Mouse (Mus musculus) layer of hippocampus, adult 9-10 months (tissue): ENCODE data around the gene Kcnj10.

Experiments used
- DNase-seq: peaks from one replicate; pipeline ENCODE4 v3.0.0; 2022; ENCODE audit warnings: low spot score

Gene Kcnj10

DNA sequence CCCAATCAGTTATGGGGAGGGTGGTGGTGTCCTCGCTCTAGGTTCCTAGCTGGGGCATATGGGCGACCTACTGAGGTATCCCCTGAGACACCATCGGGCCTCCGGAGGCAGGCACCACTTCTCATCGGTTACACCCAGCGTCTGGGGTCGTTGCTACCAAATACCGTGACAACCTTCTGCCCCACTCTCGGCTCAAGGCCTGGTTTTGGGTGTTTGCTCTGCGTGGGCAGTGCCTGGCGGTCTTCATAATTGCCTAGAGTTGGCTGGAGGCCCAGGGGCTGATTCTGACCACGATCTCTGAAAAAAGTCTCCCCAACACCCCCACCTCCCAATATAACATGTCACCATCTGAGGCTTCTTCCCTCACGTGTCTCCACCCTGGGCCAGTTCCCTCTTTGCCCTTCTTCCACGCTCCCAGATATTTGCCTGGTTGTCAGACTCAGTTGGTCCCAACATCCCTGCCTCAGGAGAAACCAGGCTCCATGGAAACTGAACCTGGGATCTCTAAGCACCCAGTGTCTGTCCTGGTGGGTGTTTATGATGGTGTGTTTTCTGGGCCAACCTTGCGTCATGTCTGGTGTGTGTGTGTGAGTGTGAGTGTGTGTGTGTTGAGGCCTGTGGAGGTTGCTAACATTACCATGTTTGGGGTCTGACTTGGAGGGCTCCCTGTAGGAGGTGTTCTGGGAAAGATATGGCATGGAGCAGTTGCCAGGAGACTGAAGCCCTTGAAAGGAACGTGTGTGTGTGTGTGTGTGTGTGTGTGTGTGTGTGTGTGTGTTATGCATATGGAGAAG is 28.0 kb upstream of the Kcnj10 start:
- no peak for DNase-seq

DNA sequence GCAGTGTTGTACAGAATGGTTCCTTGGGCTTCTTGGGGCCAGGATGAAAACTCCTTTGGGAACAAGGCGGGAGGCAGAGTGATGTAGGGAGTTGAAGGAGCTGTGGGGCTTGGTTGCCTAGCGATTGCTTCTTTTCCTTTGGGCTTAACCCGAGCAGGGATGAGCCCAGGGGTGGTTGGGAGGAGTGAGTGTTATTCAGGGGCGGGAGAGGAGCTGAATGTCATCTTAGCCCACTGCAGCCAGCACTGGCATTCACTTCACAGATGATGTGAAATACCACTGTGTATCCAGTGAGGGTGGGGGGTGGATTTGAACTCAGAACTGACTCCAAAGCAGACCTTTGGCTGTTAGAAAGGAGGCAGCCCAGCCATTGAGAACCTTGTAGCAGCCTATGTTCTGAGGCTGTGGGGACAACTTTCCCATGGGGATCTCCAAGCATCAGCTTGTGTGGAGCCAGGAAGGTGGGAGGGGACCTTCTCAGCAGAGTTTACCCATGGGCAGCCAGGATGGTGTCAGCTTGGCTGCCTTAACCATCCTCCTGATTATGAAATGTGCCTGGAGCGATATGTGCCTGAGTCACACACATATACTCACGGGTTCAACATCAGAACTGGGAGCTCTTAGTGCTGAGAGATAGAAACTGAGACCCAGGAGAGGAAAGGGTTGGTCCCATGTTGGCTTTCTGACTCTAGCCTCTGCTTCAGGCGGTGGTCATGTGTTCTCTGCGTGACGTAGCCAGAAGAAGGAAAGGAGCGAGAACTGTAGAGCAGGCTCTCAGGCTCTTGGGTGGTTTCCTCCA is 27.2 kb upstream of the Kcnj10 start:
- no peak for DNase-seq

GRCm38 (mm10) chr1:172314911-172315310 is 26.1 kb upstream of the Kcnj10 start:
- DNase-seq: no peak

- no peak for DNase-seq
These were observed 23.6 kb upstream of the Kcnj10 start for GRCm38 (mm10) chr1:172317431-172317830.

- no peak for DNase-seq
These were observed 23.1 kb upstream of the Kcnj10 start for GRCm38 (mm10) chr1:172317946-172318345.

DNA sequence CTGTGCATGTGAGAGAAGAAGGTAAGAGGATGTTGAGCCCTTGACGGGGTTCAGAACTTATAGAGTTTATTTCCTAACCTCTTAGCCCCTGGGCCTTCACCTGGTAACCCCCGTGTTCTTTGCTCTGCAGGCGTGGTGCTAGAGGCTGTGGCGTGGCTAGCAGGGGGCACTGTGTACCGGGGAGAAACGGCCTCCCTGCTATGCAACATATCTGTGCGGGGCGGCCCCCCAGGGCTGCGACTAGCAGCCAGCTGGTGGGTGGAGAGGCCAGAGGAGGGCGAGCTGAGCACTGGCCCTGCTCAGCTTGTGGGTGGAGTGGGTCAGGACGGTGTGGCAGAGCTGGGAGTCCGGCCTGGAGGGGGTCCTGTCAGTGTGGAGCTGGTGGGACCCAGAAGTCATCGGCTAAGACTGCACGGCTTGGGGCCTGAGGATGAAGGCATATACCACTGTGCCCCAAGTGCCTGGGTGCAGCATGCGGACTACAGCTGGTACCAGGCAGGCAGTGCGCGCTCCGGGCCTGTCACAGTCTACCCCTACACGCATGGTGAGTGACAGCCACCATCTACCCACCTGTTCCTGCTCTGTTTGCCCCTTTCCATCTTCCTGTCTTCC is 22.5 kb upstream of the Kcnj10 start:
- no peak for DNase-seq

GRCm38 (mm10) chr1:172319346-172319745 is 21.7 kb upstream of the Kcnj10 start:
- no peak for DNase-seq

DNA sequence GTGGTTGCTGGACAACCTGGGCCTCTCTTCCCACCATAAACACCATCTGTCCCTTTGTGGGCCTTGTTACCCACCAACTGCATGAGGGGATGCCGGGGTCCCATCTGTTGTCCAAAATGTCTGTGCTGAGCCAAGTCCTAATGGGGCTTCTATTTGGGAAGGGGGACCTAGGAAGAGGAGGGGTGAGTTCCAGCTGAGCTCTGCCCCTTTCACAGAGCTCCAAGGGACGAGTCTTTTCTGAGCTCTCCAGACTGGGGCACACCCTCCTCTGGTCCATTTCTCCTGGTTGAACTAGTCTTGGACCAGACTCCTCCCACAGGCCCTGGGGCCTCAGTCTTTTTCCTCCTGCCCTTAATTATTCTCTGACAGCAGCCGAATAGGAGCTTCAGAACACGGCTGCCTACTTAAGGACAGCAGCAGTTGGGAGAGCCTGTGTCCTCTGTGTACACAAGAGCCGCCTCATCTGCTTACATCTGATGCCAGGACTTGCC is 21.0 kb upstream of the Kcnj10 start:
- no peak for DNase-seq

DNA sequence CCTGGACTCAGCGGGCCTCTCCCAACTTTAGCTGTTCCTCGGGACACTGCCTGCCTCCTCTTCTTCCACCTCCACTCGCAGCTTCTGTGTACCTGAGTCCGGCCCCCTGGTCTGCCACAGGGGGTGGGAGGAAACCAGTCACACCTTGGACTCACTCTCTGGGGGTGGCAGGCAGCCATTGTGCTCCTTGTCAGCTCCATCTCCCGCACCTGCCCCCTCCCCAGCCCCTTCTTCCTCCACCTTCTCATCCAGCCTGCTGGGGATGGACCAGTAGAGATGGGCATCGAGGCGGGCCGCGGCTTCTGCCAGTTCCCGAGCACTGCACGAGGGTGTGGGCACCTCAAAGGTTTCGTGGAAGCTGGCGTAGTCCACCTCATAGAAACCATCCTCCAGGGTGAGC is 18.3 kb upstream of the Kcnj10 start:
- DNase-seq: no peak

GRCm38 (mm10) chr1:172323298-172323697 is 17.7 kb upstream of the Kcnj10 start:
- DNase-seq: no peak

- no peak for DNase-seq
These were observed 17.1 kb upstream of the Kcnj10 start for GRCm38 (mm10) chr1:172323801-172324359.

GRCm38 (mm10) chr1:172324725-172325124 is 16.3 kb upstream of the Kcnj10 start:
- DNase-seq: no peak

DNA sequence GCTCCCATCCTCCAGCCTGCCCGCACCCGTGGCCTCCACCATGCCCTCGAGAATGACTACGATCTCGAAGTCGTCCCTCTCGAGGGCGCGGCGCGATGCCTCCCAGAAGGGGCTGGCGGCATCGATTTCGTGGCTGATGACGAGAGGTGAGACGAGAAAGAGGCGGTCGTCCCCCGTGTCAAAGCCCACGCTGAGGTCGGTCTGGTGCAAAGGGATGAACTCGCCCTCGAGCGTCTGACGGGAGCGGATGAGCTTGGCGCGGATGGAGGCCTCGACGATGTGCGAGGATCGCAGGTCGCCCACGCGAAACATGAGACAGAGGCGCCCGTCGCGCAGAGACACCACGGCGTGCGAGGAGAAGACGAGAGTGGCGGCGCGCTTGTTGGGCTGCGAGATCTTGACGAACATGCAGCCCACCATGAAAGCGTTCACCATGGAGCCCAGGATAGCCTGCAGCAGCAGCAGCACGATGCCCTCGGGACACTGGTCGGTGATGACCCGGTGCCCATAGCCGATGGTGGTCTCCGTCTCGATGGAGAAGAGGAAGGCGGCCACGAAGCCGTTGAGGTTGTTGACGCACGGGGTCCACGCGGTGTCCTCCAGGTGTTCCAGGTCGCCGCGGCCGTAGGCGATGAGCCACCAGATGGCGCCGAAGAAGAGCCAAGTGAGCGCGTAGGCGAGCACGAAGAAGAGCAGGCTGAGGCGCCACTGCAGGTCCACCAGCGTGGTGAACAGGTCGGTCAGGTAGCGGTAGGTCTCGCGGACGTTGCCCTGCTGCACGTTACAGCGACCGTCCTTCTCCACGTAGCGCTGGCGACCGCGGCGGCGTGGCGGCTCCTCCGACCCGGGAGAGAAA is 15.1 kb upstream of the Kcnj10 start:
- DNase-seq: no peak

- DNase-seq: no peak
These were observed 14.3 kb upstream of the Kcnj10 start for GRCm38 (mm10) chr1:172326684-172327083.

GRCm38 (mm10) chr1:172327206-172328001 is 13.6 kb upstream of the Kcnj10 start:
- no peak for DNase-seq

GRCm38 (mm10) chr1:172328041-172328440 is 13.0 kb upstream of the Kcnj10 start:
- no peak for DNase-seq

DNA sequence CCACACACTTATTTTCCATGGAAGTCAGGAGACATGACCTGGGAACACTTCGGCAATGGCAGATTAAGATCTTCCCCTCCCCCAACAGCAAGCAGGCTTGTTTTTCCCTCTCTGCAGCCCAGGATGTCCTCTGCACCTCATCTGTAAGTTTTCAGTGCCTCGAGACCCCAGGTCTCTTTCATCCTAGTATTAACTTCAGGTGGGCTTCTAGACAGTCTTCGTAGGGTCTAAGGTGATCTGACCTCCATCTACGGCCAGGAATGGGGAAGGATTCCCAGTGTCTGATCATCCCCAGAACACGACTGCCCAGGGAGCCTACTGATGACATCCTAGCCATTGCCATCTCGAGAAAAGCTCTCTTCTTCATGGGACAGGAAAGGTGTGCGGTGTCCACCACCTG is 12.5 kb upstream of the Kcnj10 start:
- DNase-seq: no peak

GRCm38 (mm10) chr1:172329131-172329530 is 11.9 kb upstream of the Kcnj10 start, which contains the start of gene Kcnj9:
Gene Kcnj9 (minus strand): TSS chr1:172329318.
- no peak for DNase-seq

GRCm38 (mm10) chr1:172329616-172330015 is 11.4 kb upstream of the Kcnj10 start:
- DNase-seq: no peak

- DNase-seq: no peak
These were observed 9.5 kb upstream of the Kcnj10 start for GRCm38 (mm10) chr1:172331422-172331947.
